8 mouse cellular contexts compared by ENCODE assay signal in the genomic region with DNA sequence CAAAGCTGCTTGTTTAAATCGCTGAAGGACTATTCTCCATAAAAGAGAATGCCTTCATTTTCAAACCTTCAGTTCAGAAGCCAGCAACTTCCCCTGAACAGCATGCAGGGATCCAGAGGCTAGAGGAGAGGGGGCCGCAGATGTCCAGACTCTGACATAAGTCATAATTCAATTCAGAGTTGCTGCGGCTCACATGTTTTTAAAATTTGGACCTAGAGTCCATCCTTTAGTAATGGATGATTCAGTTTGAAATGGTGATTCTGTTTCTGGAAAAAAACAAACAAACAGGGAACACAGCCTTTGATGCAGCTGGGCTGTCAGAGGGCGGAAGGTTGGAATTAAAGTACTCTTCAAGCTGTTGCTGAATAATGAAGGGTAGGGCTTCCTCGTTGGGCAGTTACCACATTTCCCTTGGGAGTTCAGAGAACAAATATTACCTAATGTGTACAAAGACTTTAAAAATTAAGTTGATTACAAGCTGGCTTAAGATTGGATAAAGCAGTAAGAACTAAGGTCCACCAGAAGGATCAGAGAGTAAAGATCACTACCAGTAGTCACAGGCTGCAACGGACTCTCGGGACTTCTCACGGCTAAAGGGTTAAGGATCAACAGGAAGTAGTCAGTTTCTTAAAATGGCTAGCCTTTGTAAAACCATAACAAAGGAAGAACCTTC.
A peak's percentile ranks its signal among the peaks of the same experiment; 100 is the strongest.
DNase-seq lines count a peak whose midpoint lies in the region; ATAC-seq lines count a peak whose summit lies in the region.

No protein-coding gene starts in this region.

- peak overlapping the region; percentile 50 for H3K27ac ChIP-seq in heart, embryonic 15.5 days

- no peaks in the 10 kb centered on the region for H3K9me3 ChIP-seq in heart, embryonic 15.5 days (replicated peaks)

- peak overlapping the region; percentile 49; the same call in 1 of the 2 replicates for H3K4me2 ChIP-seq in heart, embryonic 15.5 days

- H3K4me3 ChIP-seq in heart, embryonic 15.5 days: no peak overlapping the region

- no peak overlapping the region for H3K9ac ChIP-seq in heart, embryonic 15.5 days

- no peaks in the 10 kb centered on the region for H3K36me3 ChIP-seq in heart, embryonic 15.5 days

- DNase-seq in B cell, adult 2 months: peak; percentile 16 to 17
- peak; percentile 86 for DNase-seq in adipocyte (ENCODE audit: low spot score)
- DNase-seq in kidney, postnatal 4 days: peak; percentile 15 to 47
- DNase-seq in cerebellum, postnatal 25 days: no peak
- no peak for DNase-seq in urinary bladder, postnatal 10 days (ENCODE audit: low spot score)
- no peak for DNase-seq in right cerebral cortex, postnatal 10 days (ENCODE audit: low spot score in 2 of 2)

- H3K27me3 ChIP-seq in heart, embryonic 15.5 days: no peaks in the 10 kb centered on the region

- H3K4me1 ChIP-seq in heart, embryonic 15.5 days (replicated peaks): peaks cover 9% of the 10 kb centered on the region

- no peak for ATAC-seq in heart, embryonic 15.5 days (replicated peaks; ENCODE audit: insufficient number of reproducible peaks, insufficient read depth, low FRiP score, low read depth)
- ATAC-seq in activated CD4-positive, CD25-positive, alpha-beta regulatory T cell, adult 4 months: no peak

- 61% methylated on average over 8 of the region's 8 CpGs for WGBS in heart, embryonic 15.5 days

Comparison
In these comparisons a context has a peak if more than half of its experiments do, and no peak if none do; other contexts are left out.
1. DNase-seq: peak in B cell, adult 2 months (2 of 2), adipocyte (single experiment) and kidney, postnatal 4 days (2 of 2); none in cerebellum, postnatal 25 days (0 of 2), urinary bladder, postnatal 10 days (single experiment) and right cerebral cortex, postnatal 10 days (0 of 2).